Mouse (Mus musculus): ENCODE measurements around the gene Uchl3. TPM values are rescaled to one million over a fixed set of nuclear protein-coding genes. Genes with fewer than 3 reads are reported as not detected.

The Uchl3 gene
- total RNA-seq (2014; rRNA removed) = 43.5 and 46.6 TPM in 2 replicates
- polyA plus RNA-seq (2015; fragmentation: Nextera tagmentation; extraction: Ambion mirVana) = 224 and 241 TPM in 2 replicates

DNA sequence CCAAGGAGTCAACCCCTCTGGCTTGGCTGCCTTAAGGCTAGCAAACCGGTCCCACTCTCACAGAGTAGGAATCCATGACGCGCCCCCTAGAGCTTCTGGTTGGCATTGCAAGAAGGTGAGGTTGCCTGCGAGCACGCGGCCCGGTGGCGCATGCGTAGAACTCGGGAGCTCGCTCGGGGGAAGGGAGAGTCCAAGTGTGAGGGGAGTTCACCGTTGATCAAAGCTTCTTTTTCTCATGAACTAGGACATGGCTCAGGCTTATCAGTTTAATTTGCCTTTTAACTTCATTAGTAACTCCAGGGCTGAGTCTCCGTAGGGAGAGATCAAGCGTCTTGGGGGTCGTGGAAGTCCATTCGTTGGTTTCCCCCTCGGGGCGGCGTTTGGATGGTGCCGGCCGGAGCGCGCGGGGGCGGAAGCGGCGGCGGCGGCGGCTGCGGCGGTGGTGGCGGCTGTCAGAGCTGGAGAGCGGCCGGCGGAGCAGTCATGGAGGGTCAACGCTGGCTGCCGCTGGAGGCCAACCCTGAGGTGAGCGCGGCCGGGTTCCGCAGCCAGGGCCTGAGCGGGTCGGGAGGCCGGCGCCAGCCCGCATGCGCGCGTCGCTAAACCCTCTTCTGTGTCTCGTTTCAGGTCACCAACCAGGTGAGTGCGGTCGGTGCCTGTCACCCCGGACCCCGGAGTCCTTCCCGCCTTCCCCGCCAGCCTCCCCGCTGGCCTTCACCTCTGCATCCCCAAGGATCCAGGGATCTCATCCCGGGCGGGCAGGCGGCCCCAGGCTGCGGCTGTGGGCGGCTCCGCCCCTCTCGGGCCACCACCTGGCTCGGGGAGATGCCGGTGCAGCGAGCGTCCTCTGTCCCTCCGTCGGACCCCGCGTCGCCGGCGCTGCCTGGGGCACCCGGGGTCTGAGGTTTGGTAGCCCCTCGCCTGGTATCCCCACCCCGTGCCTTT is at the start of gene Uchl3:
Uchl3 (plus strand) TSS at position 387 of the 945 bp plus-strand sequence.
- Histone ChIP-seq H3K36me3 (ENCODE audit: insufficient read depth, low read length) (no peaks in the 10 kb centered on the region), H3K9ac (replicated peaks; ENCODE audit: low read length) (peak within 1 kb of the TSS; percentile 79), H3K4me1 (ENCODE audit: insufficient read depth, low read length) (peaks cover 3% of the 10 kb centered on the region; the same call in 1 of the 2 replicates), H3K9me3 (ENCODE audit: low read length) (no peaks in the 10 kb centered on the region), H3K4me2 (ENCODE audit: low read depth, low read length) (peak within 1 kb of the TSS; percentile 72), H3K4me3 (ENCODE audit: low read length) (peak within 1 kb of the TSS; percentile 64), H3K27me3 (ENCODE audit: insufficient read depth, low read length) (no peaks in the 10 kb centered on the region), H3K27ac (peak within 1 kb of the TSS; percentile 69)
- peak; percentile 95 for ATAC-seq
- under 1% methylated on average over 79 of the region's 81 CpGs for WGBS
- DNase-seq (ENCODE audit: low spot score) = peak; percentile 99
- TF ChIP-seq CTCF (IDR thresholded peaks at IDR 0.05; ENCODE audit: low read depth) = peak; percentile 98

- 61% methylated on average over 2 of the region's 2 CpGs for WGBS
- H3K27me3 ChIP-seq (ENCODE audit: insufficient read depth, low read length) = no peaks in the 10 kb centered on the region
- no peak overlapping the region for H3K9ac ChIP-seq (replicated peaks; ENCODE audit: low read length)
- H3K4me1 ChIP-seq (ENCODE audit: insufficient read depth, low read length) = no peaks in the 10 kb centered on the region
- TF ChIP-seq CTCF (IDR thresholded peaks at IDR 0.05; ENCODE audit: low read depth) = peak; percentile 52
- H3K4me3 ChIP-seq (ENCODE audit: low read length) = no peak overlapping the region
- peak; percentile 47 for DNase-seq (ENCODE audit: low spot score)
- no peaks in the 10 kb centered on the region for H3K9me3 ChIP-seq (ENCODE audit: low read length)
- no peak for ATAC-seq
- H3K4me2 ChIP-seq (ENCODE audit: low read depth, low read length) = peak overlapping the region; percentile 23; the same call in 1 of the 2 replicates
- H3K27ac ChIP-seq = no peak overlapping the region
- no peaks in the 10 kb centered on the region for H3K36me3 ChIP-seq (ENCODE audit: insufficient read depth, low read length)
These were observed 47.9 kb upstream of the Uchl3 start for GRCm38 (mm10) chr14:101605843-101606242.

- TF ChIP-seq CTCF (IDR thresholded peaks at IDR 0.05; ENCODE audit: low read depth) = no peak
- under 1% methylated on average over 61 of the region's 62 CpGs for WGBS
- no peaks in the 10 kb centered on the region for H3K4me1 ChIP-seq (ENCODE audit: insufficient read depth, low read length)
- H3K27me3 ChIP-seq (ENCODE audit: insufficient read depth, low read length) = no peaks in the 10 kb centered on the region
- DNase-seq (ENCODE audit: low spot score) (peak; percentile 52), ATAC-seq (peak; percentile 67)
- H3K9me3 ChIP-seq (ENCODE audit: low read length) = no peaks in the 10 kb centered on the region
- peak overlapping the region; percentile 65; the same call in 1 of the 2 replicates for H3K27ac ChIP-seq
- H3K4me2 ChIP-seq (ENCODE audit: low read depth, low read length) = peak overlapping the region; percentile 96
- peak overlapping the region; percentile 72 for H3K9ac ChIP-seq (replicated peaks; ENCODE audit: low read length)
- H3K4me3 ChIP-seq (ENCODE audit: low read length) = peak overlapping the region; percentile 91
- no peaks in the 10 kb centered on the region for H3K36me3 ChIP-seq (ENCODE audit: insufficient read depth, low read length)
These were observed 45.9 kb upstream of the Uchl3 start for GRCm38 (mm10) chr14:101607631-101608518.

DNA sequence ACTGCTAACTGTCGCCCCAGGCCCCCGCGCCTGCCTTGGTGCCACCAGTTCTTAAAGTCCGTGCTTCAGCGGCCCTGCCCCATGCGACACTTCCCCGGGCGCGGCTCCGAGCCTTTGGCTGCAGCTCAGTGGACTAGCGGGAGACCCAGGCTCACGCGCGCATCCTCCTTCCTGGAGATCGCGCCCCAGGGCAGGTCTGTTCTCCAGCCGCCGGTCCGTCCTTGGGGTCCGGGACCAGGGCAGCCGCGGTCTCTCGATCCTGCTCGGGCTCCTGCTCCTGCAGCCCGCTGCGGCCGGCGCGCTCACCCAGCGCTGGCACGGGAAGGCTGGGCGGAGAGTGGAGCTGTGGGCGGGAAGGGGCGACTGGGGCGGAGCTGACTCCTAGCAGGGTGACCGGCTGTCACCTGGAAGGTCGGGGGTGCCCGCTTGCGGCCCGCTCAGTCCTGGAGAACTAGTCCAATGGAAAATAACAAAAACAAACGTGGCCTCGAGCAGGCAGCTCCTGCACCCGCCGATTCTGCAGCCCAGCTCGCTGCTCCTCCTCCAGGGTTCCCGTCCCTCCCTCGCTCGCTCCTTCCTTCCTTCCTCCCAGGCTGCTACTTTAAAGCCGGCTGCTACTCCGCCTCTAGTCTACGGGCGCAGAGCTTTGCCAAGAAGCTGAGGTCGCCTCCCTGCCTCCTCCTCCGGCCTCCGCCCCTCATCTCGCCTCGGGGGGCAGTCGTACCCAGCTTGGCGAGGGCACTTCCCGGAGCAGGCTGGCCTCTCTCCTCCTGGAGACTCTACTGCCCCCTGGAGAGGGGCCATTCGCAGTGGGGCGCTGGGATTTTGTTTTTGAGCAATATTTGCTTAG is 45.0 kb upstream of the Uchl3 start, which contains the start of gene Tbc1d4:
Tbc1d4 (minus strand) TSS at position 673 of the 850 bp plus-strand sequence.
- DNase-seq (ENCODE audit: low spot score) (peak; percentile 84), ATAC-seq (peak; percentile 87)
- H3K36me3 ChIP-seq (ENCODE audit: insufficient read depth, low read length) = no peaks in the 10 kb centered on the region
- no peaks in the 10 kb centered on the region for H3K9me3 ChIP-seq (ENCODE audit: low read length)
- H3K9ac ChIP-seq (replicated peaks; ENCODE audit: low read length) = peak within 1 kb of the TSS; percentile 72
- TF ChIP-seq CTCF (IDR thresholded peaks at IDR 0.05; ENCODE audit: low read depth) = peak; percentile 71
- H3K27ac ChIP-seq = peak within 1 kb of the TSS; percentile 65
- WGBS = under 1% methylated on average over 59 of the region's 62 CpGs
- H3K27me3 ChIP-seq (ENCODE audit: insufficient read depth, low read length) = no peaks in the 10 kb centered on the region
- no peaks in the 10 kb centered on the region for H3K4me1 ChIP-seq (ENCODE audit: insufficient read depth, low read length)
- peak within 1 kb of the TSS; percentile 96 for H3K4me2 ChIP-seq (ENCODE audit: low read depth, low read length)
- H3K4me3 ChIP-seq (ENCODE audit: low read length) = peak within 1 kb of the TSS; percentile 91

- Histone ChIP-seq H3K9ac (replicated peaks; ENCODE audit: low read length) (no peak overlapping the region), H3K27ac (no peak overlapping the region), H3K4me1 (ENCODE audit: insufficient read depth, low read length) (no peaks in the 10 kb centered on the region), H3K4me3 (ENCODE audit: low read length) (no peak overlapping the region), H3K36me3 (ENCODE audit: insufficient read depth, low read length) (no peaks in the 10 kb centered on the region), H3K4me2 (ENCODE audit: low read depth, low read length) (no peak overlapping the region), H3K9me3 (ENCODE audit: low read length) (no peaks in the 10 kb centered on the region), H3K27me3 (ENCODE audit: insufficient read depth, low read length) (no peaks in the 10 kb centered on the region)
- no peak for TF ChIP-seq CTCF (IDR thresholded peaks at IDR 0.05; ENCODE audit: low read depth)
- DNase-seq (ENCODE audit: low spot score) (no peak), ATAC-seq (no peak)
- 80% methylated on average over 10 of the region's 10 CpGs for WGBS
These were observed 43.1 kb upstream of the Uchl3 start for GRCm38 (mm10) chr14:101610701-101611100.

All from hindbrain, postnatal 0 days (tissue).